Mouse (Mus musculus) layer of hippocampus, postnatal 25 days (tissue): ENCODE measurements around the gene Taar1. TPM values are rescaled to one million over a fixed set of nuclear protein-coding genes. Genes with fewer than 3 reads are reported as not detected.

Experiments
- DNase-seq, 2 experiments: peaks; one replicate each; pipeline ENCODE4 v3.0.0; 2022; ENCODE audit warnings: mixed read lengths in 2 of 2, low spot score in 1 of 2; ENCODE audit errors: extremely low spot score in 1 of 2
- total RNA-seq, 2 experiments: library from RNA; stranded (reverse); gene quantifications; 2 replicates each; pipeline ENCODE4 v1.2.3; 2021

Gene Taar1
- total RNA-seq, 2 experiments from 2014 or later: not detected

DNA sequence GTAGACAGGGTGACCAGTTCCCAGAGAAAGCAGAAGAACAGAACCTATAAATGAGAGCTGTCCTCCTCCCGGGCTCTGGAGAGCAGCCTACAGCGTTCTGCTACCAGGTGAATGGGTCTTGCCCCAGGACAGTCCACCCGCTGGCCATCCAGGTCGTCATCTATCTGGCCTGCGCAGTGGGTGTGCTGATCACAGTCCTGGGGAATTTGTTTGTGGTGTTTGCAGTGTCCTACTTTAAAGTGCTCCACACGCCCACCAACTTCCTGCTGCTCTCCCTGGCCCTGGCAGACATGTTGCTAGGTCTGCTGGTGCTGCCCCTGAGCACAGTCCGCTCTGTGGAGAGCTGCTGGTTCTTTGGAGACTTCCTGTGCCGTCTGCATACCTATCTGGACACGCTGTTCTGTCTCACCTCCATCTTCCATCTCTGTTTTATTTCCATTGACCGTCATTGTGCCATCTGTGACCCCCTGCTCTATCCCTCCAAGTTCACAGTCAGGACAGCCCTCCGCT is 50.6 kb downstream of the Taar1 start, which contains the start of gene Taar5:
Gene Taar5 (plus strand): TSS at position 51 of the 510 bp plus-strand sequence.
- no peak for DNase-seq

Other genes with a start within 250 kb of the Taar1 start
- gene Rps12, start 133.1 kb upstream of the Taar1 start, total RNA-seq: 100 to 1,000 TPM; 212 to 250 TPM
- 10 to 100 TPM; 21.2 to 30.0 TPM for gene Slc18b1, start 123.4 kb upstream of the Taar1 start, total RNA-seq
- gene Vnn3, start 68.9 kb upstream of the Taar1 start, total RNA-seq: under 1 TPM in 1 of 2 experiments, not detected in 1; 0.26 TPM
- under 1 TPM; 0.14 to 0.39 TPM for gene Vnn1, start 25.7 kb upstream of the Taar1 start, total RNA-seq
- gene Taar2, start 18.2 kb downstream of the Taar1 start, total RNA-seq: not detected
- not detected for gene Taar3, start 29.2 kb downstream of the Taar1 start, total RNA-seq
- gene Taar4, start 40.1 kb downstream of the Taar1 start, total RNA-seq: not detected
- not detected for gene Taar5, start 50.4 kb downstream of the Taar1 start, total RNA-seq
- gene Taar6, start 65.3 kb downstream of the Taar1 start, total RNA-seq: not detected
- not detected for gene Taar7a, start 73.1 kb downstream of the Taar1 start, total RNA-seq
- gene Taar7b, start 79.6 kb downstream of the Taar1 start, total RNA-seq: not detected
- gene Taar7d, start 106.9 kb downstream of the Taar1 start, total RNA-seq: not detected
- gene Taar7e, start 117.3 kb downstream of the Taar1 start, total RNA-seq: not detected
- not detected for gene Taar7f, start 129.2 kb downstream of the Taar1 start, total RNA-seq
- not detected for gene Taar8a, start 156.1 kb downstream of the Taar1 start, total RNA-seq
- not detected for gene Taar8b, start 171.9 kb downstream of the Taar1 start, total RNA-seq
- not detected for gene Taar8c, start 181.6 kb downstream of the Taar1 start, total RNA-seq
- gene Taar9, start 189.2 kb downstream of the Taar1 start, total RNA-seq: not detected
- 100 to 1,000 TPM; 130 to 131 TPM for gene Stx7, start 228.9 kb downstream of the Taar1 start, total RNA-seq